Mouse (Mus musculus) G1E (cell line): ENCODE data around the gene Rrp1. TPM values are rescaled to one million over a fixed set of nuclear protein-coding genes. Genes with fewer than 3 reads are reported as not detected.

Source experiments
- ATAC-seq: 2 replicates; pipeline ENCODE4 v1.8.0; 2016; ENCODE audit warnings: mild to moderate bottlenecking; ENCODE audit not compliant: insufficient number of reproducible peaks, poor library complexity, low FRiP score, severe bottlenecking; ENCODE audit errors: extremely low read depth
- DNase-seq: peaks from one replicate; pipeline ENCODE4 v3.0.0; 2012; ENCODE audit warnings: low spot score
- H3K27me3 ChIP-seq: 2 replicates; pipeline ENCODE4 v1.6.1; 2012; ENCODE audit warnings: mild to moderate bottlenecking, low read length, inconsistent platforms; ENCODE audit not compliant: insufficient read depth
- H3K36me3 ChIP-seq: replicated peaks from 2 replicates; pipeline ENCODE3; 2012; ENCODE audit warnings: mild to moderate bottlenecking, inconsistent platforms
- H3K4me1 ChIP-seq: 2 replicates; pipeline ENCODE4 v1.6.1; 2012; ENCODE audit warnings: low read depth, low read length, inconsistent platforms, mixed read lengths; ENCODE audit not compliant: insufficient read depth
- H3K4me3 ChIP-seq: 2 replicates; pipeline ENCODE4 v1.5.1; 2012; ENCODE audit warnings: low read depth, mild to moderate bottlenecking, inconsistent platforms, low read length, moderate library complexity, mixed read lengths
- H3K9me3 ChIP-seq: replicated peaks from 2 replicates; pipeline ENCODE4 v1.6.1; 2012; ENCODE audit warnings: inconsistent platforms
- CTCF ChIP-seq: IDR thresholded peaks from 2 replicates; pipeline ENCODE4 v1.5.1; 2012; ENCODE audit warnings: low read depth, low read length, inconsistent platforms, mixed read lengths
- GATA1 ChIP-seq: IDR thresholded peaks from 2 replicates; pipeline ENCODE4 v1.6.1; 2012; ENCODE audit warnings: borderline replicate concordance, low read length, inconsistent platforms, mixed read lengths
- GATA2 ChIP-seq: IDR thresholded peaks from 2 replicates; pipeline ENCODE4 v1.6.1; 2012; ENCODE audit warnings: low read depth, low read length, inconsistent platforms, borderline replicate concordance
- POLR2AphosphoS5 ChIP-seq: IDR thresholded peaks from 2 replicates; pipeline ENCODE4 v1.6.1; 2012; ENCODE audit warnings: low read depth, low read length, inconsistent platforms; ENCODE audit not compliant: insufficient replicate concordance
- TAL1 ChIP-seq: conservative IDR thresholded peaks from 2 replicates; pipeline ENCODE4 v1.6.1; 2012; ENCODE audit warnings: low read depth, low read length, inconsistent platforms, mixed read lengths
- polyA plus RNA-seq: library from polyadenylated mRNA; stranded (reverse); fragments of >175 nt; gene quantifications from 2 replicates; pipeline ENCODE4 v1.2.3, GENCODE M21; 2012
- total RNA-seq, 2 experiments: library from RNA; stranded (forward) in 1 of 2; stranded (reverse) in 1 of 2; fragments of 200-1000 nt in 1 of 2; fragments of >200 nt in 1 of 2; fragmentation: Nextera tagmentation in 1 of 2; gene quantifications; 2 replicates each; pipeline ENCODE4 v1.2.3; 2014 to 2017

The Rrp1 gene
- total RNA-seq (2014; fragmentation: Nextera tagmentation), result 172 and 189 TPM in 2 replicates
- total RNA-seq (2017), result 423 and 464 TPM in 2 replicates
- 372 and 420 TPM in 2 replicates for polyA plus RNA-seq

- peak; percentile 87 for DNase-seq
- H3K27me3 ChIP-seq, result no peaks in the 10 kb centered on the region; the same call in 1 of the 2 replicates
- H3K36me3 ChIP-seq, result peaks cover 38% of the 10 kb centered on the region
- no peaks in the 10 kb centered on the region for H3K9me3 ChIP-seq
- peak; percentile 81 for ATAC-seq
- H3K4me3 ChIP-seq, result peak within 1 kb of the TSS; percentile 97
- H3K4me1 ChIP-seq, result peaks cover 55% of the 10 kb centered on the region
- TF ChIP-seq GATA1 (no peak), CTCF (peak; percentile 100), POLR2AphosphoS5 (no peak), TAL1 (no peak), GATA2 (no peak)
Measured at GRCm38 (mm10) chr10:78412319-78413151, at the start of gene Rrp1. Gene Rrp1, minus strand, starts transcription at chr10:78413043.

GRCm38 (mm10) chr10:78461767-78462166 lies 48.9 kb upstream of the Rrp1 start:
- no peaks in the 10 kb centered on the region for H3K9me3 ChIP-seq
- DNase-seq (no peak), ATAC-seq (no peak)
- no peak for TF ChIP-seq POLR2AphosphoS5
- TF ChIP-seq CTCF, result peak; percentile 68
- H3K4me3 ChIP-seq, result no peak overlapping the region
- peaks cover 88% of the 10 kb centered on the region for H3K4me1 ChIP-seq
- H3K36me3 ChIP-seq, result peaks cover 50% of the 10 kb centered on the region
- no peaks in the 10 kb centered on the region for H3K27me3 ChIP-seq

DNA sequence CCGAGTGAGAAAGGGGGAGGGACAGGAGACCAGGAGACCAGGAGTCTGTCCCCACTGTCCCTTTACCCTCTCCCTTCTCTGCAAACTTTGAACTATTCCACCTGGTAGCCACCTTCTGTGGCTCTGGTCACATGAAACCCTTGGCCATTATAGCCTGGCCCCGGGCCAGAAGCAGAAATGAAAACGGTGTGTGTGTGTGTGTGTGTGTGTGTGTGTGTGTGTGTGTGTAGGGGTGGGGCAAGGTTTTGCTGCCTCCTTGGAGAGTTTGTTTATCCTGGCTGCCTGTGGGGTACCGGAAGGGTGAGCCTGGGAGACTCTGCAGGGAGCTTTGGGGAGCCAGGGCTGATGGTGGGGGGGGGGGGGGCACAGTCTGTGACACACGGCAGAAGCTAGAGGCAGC lies 47.6 kb upstream of the Rrp1 start:
- Histone ChIP-seq H3K27me3 (no peaks in the 10 kb centered on the region), H3K36me3 (peaks cover 60% of the 10 kb centered on the region), H3K9me3 (no peaks in the 10 kb centered on the region), H3K4me3 (no peak overlapping the region), H3K4me1 (peaks cover 87% of the 10 kb centered on the region)
- TF ChIP-seq POLR2AphosphoS5, result no peak
- TF ChIP-seq CTCF, result no peak
- DNase-seq, result no peak
- ATAC-seq, result no peak

DNA sequence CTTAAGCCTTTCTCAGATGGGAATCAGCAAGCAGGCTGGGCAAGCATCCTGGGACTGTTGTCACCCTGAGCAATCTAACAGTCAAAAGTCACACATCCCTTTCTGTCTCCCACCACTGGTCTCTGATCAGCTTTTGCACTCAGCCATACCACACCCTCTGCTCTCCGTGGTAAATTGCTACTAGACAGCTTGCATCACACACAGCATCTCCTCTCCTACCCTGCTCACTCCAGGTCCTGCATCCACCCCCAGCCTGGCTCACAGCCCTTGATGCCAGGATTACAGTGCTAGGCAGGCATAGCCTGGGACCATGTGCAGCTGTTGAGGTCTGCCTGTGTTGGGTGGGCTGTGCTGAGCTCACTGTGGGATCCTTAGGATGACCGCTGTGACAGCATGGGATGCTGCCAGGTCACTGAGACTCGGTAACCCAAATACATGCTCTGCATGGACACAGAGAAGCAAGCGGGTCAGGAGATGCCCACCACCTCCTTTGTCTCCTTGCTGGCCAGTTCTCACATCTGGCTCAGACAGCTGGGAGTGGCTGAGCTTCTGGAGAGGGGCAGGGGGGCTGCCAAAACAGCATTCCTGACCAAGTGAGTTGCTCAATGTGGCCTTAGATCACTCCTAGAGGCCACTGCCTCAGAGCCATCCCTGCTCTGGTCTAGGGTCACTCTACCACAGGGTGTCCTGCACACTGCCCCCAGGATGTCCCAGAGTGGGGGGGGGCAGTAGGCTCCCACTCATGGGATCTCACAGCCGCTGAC lies 45.7 kb upstream of the Rrp1 start:
- Histone ChIP-seq H3K4me1 (peaks cover 79% of the 10 kb centered on the region), H3K27me3 (no peaks in the 10 kb centered on the region), H3K36me3 (peaks cover 78% of the 10 kb centered on the region), H3K9me3 (no peaks in the 10 kb centered on the region), H3K4me3 (peak overlapping the region; percentile 13; the same call in 1 of the 2 replicates)
- DNase-seq (no peak), ATAC-seq (no peak)
- TF ChIP-seq GATA1, result no peak
- no peak for TF ChIP-seq POLR2AphosphoS5
- TF ChIP-seq TAL1, result no peak
- no peak for TF ChIP-seq GATA2
- TF ChIP-seq CTCF, result no peak

GRCm38 (mm10) chr10:78457495-78458347 lies 44.9 kb upstream of the Rrp1 start:
- TF ChIP-seq POLR2AphosphoS5 (no peak), GATA2 (no peak), TAL1 (no peak), CTCF (no peak), GATA1 (no peak)
- no peaks in the 10 kb centered on the region for H3K9me3 ChIP-seq
- DNase-seq, result peak; percentile 82
- no peaks in the 10 kb centered on the region for H3K27me3 ChIP-seq
- peaks cover 73% of the 10 kb centered on the region for H3K4me1 ChIP-seq
- ATAC-seq, result peak; percentile 82
- peak overlapping the region; percentile 60; the same call in 1 of the 2 replicates for H3K4me3 ChIP-seq
- H3K36me3 ChIP-seq, result peaks cover 85% of the 10 kb centered on the region

- no peak overlapping the region for H3K4me3 ChIP-seq
- no peaks in the 10 kb centered on the region for H3K9me3 ChIP-seq
- H3K36me3 ChIP-seq, result peaks cover 85% of the 10 kb centered on the region
- TF ChIP-seq GATA1 (no peak), GATA2 (no peak), TAL1 (no peak), POLR2AphosphoS5 (no peak), CTCF (no peak)
- H3K27me3 ChIP-seq, result no peaks in the 10 kb centered on the region
- peaks cover 64% of the 10 kb centered on the region for H3K4me1 ChIP-seq
- ATAC-seq (no peak), DNase-seq (no peak)
Measured at GRCm38 (mm10) chr10:78456696-78457095, 43.9 kb upstream of the Rrp1 start.
